Mouse (Mus musculus) limb, embryonic 11.5 days (tissue): ENCODE measurements around the gene Rbm11. TPM values are rescaled to one million over a fixed set of nuclear protein-coding genes. Genes with fewer than 3 reads are reported as not detected.

Source experiments
- ATAC-seq: fragments of 200-750 bp; cut with Nextera tagmentation; 2 replicates; pipeline ENCODE4 v1.8.0; 2017; ENCODE audit warnings: low read depth; ENCODE audit not compliant: insufficient number of reproducible peaks, low FRiP score, low TSS enrichment
- DNase-seq: peaks from one replicate; pipeline ENCODE4 v3.0.0-alpha.2; 2015; ENCODE audit warnings: low spot score
- H3K27ac ChIP-seq: fragments of 300-500 bp; sonication (generic); replicated peaks from 2 replicates; pipeline ENCODE4 v1.5.1; 2014; ENCODE audit warnings: low read depth, mild to moderate bottlenecking, low read length
- H3K27me3 ChIP-seq: fragments of 300-500 bp; sonication (generic); 2 replicates; pipeline ENCODE4 v1.6.1; 2014; ENCODE audit warnings: mild to moderate bottlenecking, low read length, mixed read lengths; ENCODE audit not compliant: control insufficient read depth, insufficient read depth
- H3K36me3 ChIP-seq: fragments of 300-500 bp; sonication (generic); 2 replicates; pipeline ENCODE4 v1.6.1; 2014; ENCODE audit warnings: mild to moderate bottlenecking, low read length, moderate library complexity, mixed read lengths; ENCODE audit not compliant: control insufficient read depth, insufficient read depth
- H3K4me1 ChIP-seq: fragments of 300-500 bp; sonication (generic); 2 replicates; pipeline ENCODE4 v1.6.1; 2014; ENCODE audit warnings: low read length, mixed read lengths; ENCODE audit not compliant: control insufficient read depth, insufficient read depth
- H3K4me2 ChIP-seq: fragments of 300-500 bp; sonication (generic); 2 replicates; pipeline ENCODE4 v1.6.1; 2014; ENCODE audit warnings: low read depth, mild to moderate bottlenecking, moderate library complexity; ENCODE audit not compliant: severe bottlenecking
- H3K4me3 ChIP-seq: fragments of 300-500 bp; sonication (generic); 2 replicates; pipeline ENCODE4 v1.5.1; 2014; ENCODE audit warnings: low read depth, low read length
- H3K9ac ChIP-seq: fragments of 300-500 bp; sonication (generic); 2 replicates; pipeline ENCODE4 v1.6.1; 2014; ENCODE audit warnings: mild to moderate bottlenecking, low read length
- H3K9me3 ChIP-seq: fragments of 300-500 bp; sonication (generic); 2 replicates; pipeline ENCODE4 v1.6.1; 2016; ENCODE audit warnings: low read length; ENCODE audit not compliant: control insufficient read depth
- WGBS: fragments of 180-500 bp; shearing (Covaris S2); extraction: QIAGEN DNeasy Blood & Tissue Kit; methylation state at CpG from one replicate; pipeline ENCODE4 v1.1.7; 2014; 5-methylcytosine and 5-hydroxymethylcytosine counted together
- polyA plus RNA-seq: library from polyadenylated mRNA; unstranded; fragments of >200 nt; fragmentation: Nextera tagmentation; extraction: Ambion mirVana; gene quantifications from 2 replicates; pipeline ENCODE4 v1.2.1, GENCODE M21; 2014

Gene Rbm11
- polyA plus RNA-seq, 1 experiment from 2014 or later, result 0.17 TPM

GRCm38 (mm10) chr16:75612561-75612960 lies 19.9 kb downstream of the Rbm11 start:
- no peaks in the 10 kb centered on the region for H3K4me1 ChIP-seq
- H3K27me3 ChIP-seq, result no peaks in the 10 kb centered on the region
- ATAC-seq, result no peak
- no peak for DNase-seq
- H3K27ac ChIP-seq, result no peak overlapping the region
- H3K36me3 ChIP-seq, result no peaks in the 10 kb centered on the region
- no peak overlapping the region for H3K4me3 ChIP-seq
- no peak overlapping the region for H3K4me2 ChIP-seq
- H3K9me3 ChIP-seq, result no peaks in the 10 kb centered on the region
- H3K9ac ChIP-seq, result no peak overlapping the region

GRCm38 (mm10) chr16:75617651-75618349 lies 25.2 kb downstream of the Rbm11 start:
- Histone ChIP-seq H3K9me3 (no peaks in the 10 kb centered on the region), H3K27me3 (no peaks in the 10 kb centered on the region), H3K4me1 (no peaks in the 10 kb centered on the region), H3K27ac (no peak overlapping the region), H3K36me3 (no peaks in the 10 kb centered on the region), H3K9ac (no peak overlapping the region), H3K4me3 (no peak overlapping the region), H3K4me2 (no peak overlapping the region)
- ATAC-seq (peak; percentile 40; the same call in 1 of the 2 replicates), DNase-seq (peak; percentile 49)
- WGBS, result 83% methylated on average over 2 of the region's 2 CpGs

GRCm38 (mm10) chr16:75627862-75628261 lies 35.2 kb downstream of the Rbm11 start:
- H3K27ac ChIP-seq, result no peak overlapping the region
- H3K4me2 ChIP-seq, result no peak overlapping the region
- no peaks in the 10 kb centered on the region for H3K4me1 ChIP-seq
- no peak overlapping the region for H3K4me3 ChIP-seq
- no peaks in the 10 kb centered on the region for H3K9me3 ChIP-seq
- ATAC-seq, result no peak
- WGBS, result 94% methylated on average over 2 of the region's 2 CpGs
- H3K9ac ChIP-seq, result no peak overlapping the region
- no peaks in the 10 kb centered on the region for H3K27me3 ChIP-seq
- no peak for DNase-seq
- H3K36me3 ChIP-seq, result no peaks in the 10 kb centered on the region

Other genes starting within 250 kb of the Rbm11 start
- gene Lipi, start 6.8 kb upstream of the Rbm11 start, polyA plus RNA-seq, result not detected in 2 replicates
- gene Hspa13, start 174.3 kb downstream of the Rbm11 start, polyA plus RNA-seq, result 39.3 TPM in 2 replicates